Mouse (Mus musculus): ENCODE measurements at regions not wholly inside any gene's neighbourhood (a gene's known extent, or its start where the extent isn't known, plus 50 kb on each side); places are given as distances from the start of the nearest gene placed in this dataset.

DNA sequence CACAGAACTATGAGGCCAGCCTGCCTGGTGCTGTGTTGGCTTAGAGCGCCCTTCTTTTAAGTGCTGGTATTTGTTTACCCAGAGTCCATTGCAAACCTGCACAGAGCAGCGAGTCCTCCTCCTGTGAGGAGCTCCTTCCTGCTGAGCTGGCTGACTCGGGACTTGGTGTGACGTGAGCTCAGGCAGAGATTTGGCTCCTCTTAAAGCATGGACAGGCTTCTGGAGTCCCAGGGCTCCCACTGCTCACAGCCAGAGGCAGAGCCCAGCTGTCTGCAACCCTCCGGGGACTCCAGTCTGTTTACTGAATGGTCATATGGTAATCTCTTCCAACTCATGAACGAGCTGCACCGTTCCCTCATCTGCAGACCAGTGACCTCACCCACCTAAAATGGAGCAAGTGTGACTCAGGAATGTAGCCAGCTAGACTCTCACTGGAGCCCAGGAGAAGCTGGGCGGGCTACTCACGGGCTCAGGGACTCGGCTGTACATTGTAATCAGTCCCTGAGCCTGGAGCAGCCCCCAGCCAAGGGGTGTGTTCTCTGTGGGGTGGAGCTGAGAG, 715.6 kb upstream of the Car8 start:
- H3K4me1 ChIP-seq (ENCODE audit: control insufficient read depth, insufficient read depth, low read length), result no peaks in the 10 kb centered on the region
- no peak overlapping the region for H3K27ac ChIP-seq (ENCODE audit: control insufficient read depth, insufficient read depth, low read depth, low read length)
- H3K4me3 ChIP-seq (ENCODE audit: control insufficient read depth, low read depth, low read length), result no peak overlapping the region
- TF ChIP-seq CTCF (IDR thresholded peaks at IDR 0.05; ENCODE audit: control insufficient read depth, insufficient read depth, insufficient replicate concordance, low read depth, low read length) (no peak), POLR2A (IDR thresholded peaks at IDR 0.05; ENCODE audit: control insufficient read depth, low read depth, low read length) (no peak)
- no peaks in the 10 kb centered on the region for H3K36me3 ChIP-seq (ENCODE audit: control insufficient read depth, insufficient read depth, low read length)
- no peaks in the 10 kb centered on the region for H3K27me3 ChIP-seq (ENCODE audit: control insufficient read depth, insufficient read depth, low read length)

DNA sequence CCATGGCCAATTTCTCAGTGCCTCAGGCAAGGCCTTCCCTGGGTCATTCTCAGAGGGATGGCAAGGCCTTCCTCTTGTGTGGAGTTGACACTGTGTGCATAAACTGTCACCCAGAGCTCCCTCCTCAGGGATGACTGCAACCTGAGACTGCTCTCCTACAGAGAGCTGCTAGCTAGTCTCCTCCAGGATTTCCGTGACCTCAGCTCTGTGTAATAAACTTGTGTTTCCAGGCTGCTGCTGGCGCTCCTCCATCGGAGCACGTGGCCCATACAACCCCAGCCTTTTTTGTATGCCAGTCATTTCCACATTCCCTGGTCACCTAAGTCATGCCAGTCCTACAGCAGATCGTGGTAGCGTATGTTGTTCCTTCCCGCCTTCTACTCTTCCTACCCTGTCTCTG, 714.3 kb upstream of the Car8 start:
- Histone ChIP-seq H3K27me3 (ENCODE audit: control insufficient read depth, insufficient read depth, low read length) (no peaks in the 10 kb centered on the region), H3K4me3 (ENCODE audit: control insufficient read depth, low read depth, low read length) (no peak overlapping the region), H3K27ac (ENCODE audit: control insufficient read depth, insufficient read depth, low read depth, low read length) (no peak overlapping the region), H3K36me3 (ENCODE audit: control insufficient read depth, insufficient read depth, low read length) (no peaks in the 10 kb centered on the region), H3K4me1 (ENCODE audit: control insufficient read depth, insufficient read depth, low read length) (no peaks in the 10 kb centered on the region)
- no peak for TF ChIP-seq CTCF (IDR thresholded peaks at IDR 0.05; ENCODE audit: control insufficient read depth, insufficient read depth, insufficient replicate concordance, low read depth, low read length)
- TF ChIP-seq POLR2A (IDR thresholded peaks at IDR 0.05; ENCODE audit: control insufficient read depth, low read depth, low read length), result no peak

DNA sequence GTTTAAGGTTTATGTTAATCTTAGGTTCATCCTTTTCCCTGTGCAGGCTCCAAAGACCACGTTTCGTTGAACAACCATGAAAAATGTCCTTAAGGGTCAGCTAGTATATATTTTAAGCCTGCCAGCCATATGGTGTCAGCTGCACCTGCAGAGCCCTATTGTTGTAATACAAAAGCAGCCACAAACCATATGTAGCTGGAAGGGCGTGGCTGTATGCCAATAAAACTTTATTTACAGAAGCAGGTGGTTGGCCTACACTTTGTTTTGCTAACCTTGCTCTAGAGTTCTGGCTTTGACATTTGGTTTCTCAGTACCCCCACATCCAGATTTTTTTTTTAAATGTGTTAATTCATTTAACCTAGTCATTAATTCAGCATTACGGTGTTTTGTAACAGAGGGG, 711.1 kb upstream of the Car8 start:
- Histone ChIP-seq H3K27me3 (ENCODE audit: control insufficient read depth, insufficient read depth, low read length) (no peaks in the 10 kb centered on the region), H3K4me1 (ENCODE audit: control insufficient read depth, insufficient read depth, low read length) (no peaks in the 10 kb centered on the region), H3K36me3 (ENCODE audit: control insufficient read depth, insufficient read depth, low read length) (no peaks in the 10 kb centered on the region), H3K27ac (ENCODE audit: control insufficient read depth, insufficient read depth, low read depth, low read length) (no peak overlapping the region), H3K4me3 (ENCODE audit: control insufficient read depth, low read depth, low read length) (no peak overlapping the region)
- TF ChIP-seq CTCF (IDR thresholded peaks at IDR 0.05; ENCODE audit: control insufficient read depth, insufficient read depth, insufficient replicate concordance, low read depth, low read length) (no peak), POLR2A (IDR thresholded peaks at IDR 0.05; ENCODE audit: control insufficient read depth, low read depth, low read length) (no peak)

DNA sequence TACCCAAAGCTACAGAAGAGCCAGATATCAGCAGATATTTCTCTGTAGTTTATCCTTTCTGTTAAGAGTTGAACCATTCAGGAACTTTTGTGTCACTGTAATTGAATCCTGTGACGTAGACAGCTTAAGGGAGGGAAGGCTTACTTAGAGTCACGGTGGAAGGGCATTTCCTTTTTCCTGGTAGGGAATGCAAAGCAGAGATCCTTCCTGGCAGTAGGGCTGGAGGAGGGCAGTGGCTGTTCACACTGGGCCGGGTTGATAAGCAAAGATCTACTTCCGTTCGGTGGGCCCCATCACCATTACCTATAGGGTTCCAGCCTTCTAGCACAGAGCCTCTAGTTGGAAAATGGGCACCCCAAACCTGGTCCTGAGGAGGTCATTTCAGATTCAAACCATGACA, 710.7 kb upstream of the Car8 start:
- Histone ChIP-seq H3K4me3 (ENCODE audit: control insufficient read depth, low read depth, low read length) (no peak overlapping the region), H3K36me3 (ENCODE audit: control insufficient read depth, insufficient read depth, low read length) (no peaks in the 10 kb centered on the region), H3K4me1 (ENCODE audit: control insufficient read depth, insufficient read depth, low read length) (no peaks in the 10 kb centered on the region), H3K27ac (ENCODE audit: control insufficient read depth, insufficient read depth, low read depth, low read length) (no peak overlapping the region), H3K27me3 (ENCODE audit: control insufficient read depth, insufficient read depth, low read length) (no peaks in the 10 kb centered on the region)
- TF ChIP-seq POLR2A (IDR thresholded peaks at IDR 0.05; ENCODE audit: control insufficient read depth, low read depth, low read length) (no peak), CTCF (IDR thresholded peaks at IDR 0.05; ENCODE audit: control insufficient read depth, insufficient read depth, insufficient replicate concordance, low read depth, low read length) (no peak)

DNA sequence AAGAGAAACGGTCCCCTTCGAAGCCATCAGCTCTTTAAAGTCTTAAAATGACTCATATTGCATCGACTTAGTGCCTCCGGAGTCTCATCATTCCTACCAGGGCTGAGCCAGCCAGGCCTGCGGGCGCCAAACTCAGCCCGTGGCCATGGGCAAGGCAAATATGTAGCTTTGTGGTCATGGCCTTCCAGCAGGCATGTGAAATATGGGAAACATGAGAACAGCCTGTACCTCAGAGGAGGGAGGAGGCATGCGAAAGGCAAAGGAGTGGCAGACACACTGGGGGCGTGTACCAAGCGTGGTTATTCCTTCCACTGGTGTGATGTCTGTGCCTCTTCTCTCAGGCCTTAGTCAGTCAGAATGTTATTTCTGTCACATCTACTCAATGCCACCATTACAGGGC, 706.3 kb upstream of the Car8 start:
- Histone ChIP-seq H3K27ac (ENCODE audit: control insufficient read depth, insufficient read depth, low read depth, low read length) (no peak overlapping the region), H3K27me3 (ENCODE audit: control insufficient read depth, insufficient read depth, low read length) (no peaks in the 10 kb centered on the region)
- TF ChIP-seq CTCF (IDR thresholded peaks at IDR 0.05; ENCODE audit: control insufficient read depth, insufficient read depth, insufficient replicate concordance, low read depth, low read length) (no peak), POLR2A (IDR thresholded peaks at IDR 0.05; ENCODE audit: control insufficient read depth, low read depth, low read length) (no peak)

DNA sequence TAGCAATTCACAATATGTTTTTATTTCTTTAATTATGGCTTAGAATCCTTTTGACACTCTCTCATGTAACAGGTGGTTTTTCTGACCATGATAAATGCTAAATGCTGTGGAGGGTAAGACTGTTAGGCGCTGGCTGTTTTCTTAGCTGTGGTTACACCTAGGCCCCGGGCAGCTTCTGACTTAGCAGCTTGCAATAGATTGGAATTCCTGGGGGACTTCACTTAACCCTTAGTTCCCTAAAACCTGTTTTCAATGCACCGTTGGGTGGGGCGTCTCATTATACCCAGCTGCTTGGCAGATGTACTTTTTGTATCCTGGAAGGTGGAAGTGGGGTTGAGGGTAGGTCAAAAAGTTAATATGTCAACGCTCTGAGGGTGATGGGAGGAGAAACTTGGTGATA, 704.2 kb upstream of the Car8 start:
- TF ChIP-seq CTCF (IDR thresholded peaks at IDR 0.05; ENCODE audit: control insufficient read depth, insufficient read depth, insufficient replicate concordance, low read depth, low read length) (no peak), POLR2A (IDR thresholded peaks at IDR 0.05; ENCODE audit: control insufficient read depth, low read depth, low read length) (no peak)
- Histone ChIP-seq H3K4me3 (ENCODE audit: control insufficient read depth, low read depth, low read length) (no peak overlapping the region), H3K27ac (ENCODE audit: control insufficient read depth, insufficient read depth, low read depth, low read length) (no peak overlapping the region), H3K4me1 (ENCODE audit: control insufficient read depth, insufficient read depth, low read length) (no peaks in the 10 kb centered on the region), H3K27me3 (ENCODE audit: control insufficient read depth, insufficient read depth, low read length) (no peaks in the 10 kb centered on the region), H3K36me3 (ENCODE audit: control insufficient read depth, insufficient read depth, low read length) (no peaks in the 10 kb centered on the region)

More for the DNA sequence above, 706.3 kb upstream of the Car8 start:
- Histone ChIP-seq H3K36me3 (ENCODE audit: control insufficient read depth, insufficient read depth, low read length) (no peaks in the 10 kb centered on the region), H3K4me3 (ENCODE audit: control insufficient read depth, low read depth, low read length) (no peak overlapping the region), H3K4me1 (ENCODE audit: control insufficient read depth, insufficient read depth, low read length) (no peaks in the 10 kb centered on the region)

DNA sequence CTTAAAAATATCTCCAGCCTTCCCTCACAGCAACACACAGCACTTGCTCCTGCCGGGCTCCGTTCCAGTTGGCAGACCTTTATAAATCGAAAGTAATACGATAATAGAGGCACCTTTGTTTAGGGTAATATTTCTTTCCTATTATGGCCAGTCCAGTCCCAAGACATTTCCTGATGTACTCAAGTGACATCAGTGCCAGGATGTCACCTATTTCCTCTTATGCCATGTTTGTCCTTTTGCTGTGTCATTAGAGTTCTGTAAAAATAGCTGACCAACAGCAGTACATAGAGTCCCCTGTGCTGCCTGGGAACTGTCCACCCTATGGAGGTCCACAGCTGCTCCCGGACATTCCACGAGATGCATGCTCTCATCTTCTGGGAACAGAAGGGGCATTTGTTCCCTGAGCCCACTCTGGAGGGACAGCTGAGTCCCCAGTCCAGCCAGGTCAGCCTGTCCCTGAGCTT, 700.1 kb upstream of the Car8 start:
- H3K4me3 ChIP-seq (ENCODE audit: control insufficient read depth, low read depth, low read length), result no peak overlapping the region
- TF ChIP-seq CTCF (IDR thresholded peaks at IDR 0.05; ENCODE audit: control insufficient read depth, insufficient read depth, insufficient replicate concordance, low read depth, low read length), result no peak
- H3K36me3 ChIP-seq (ENCODE audit: control insufficient read depth, insufficient read depth, low read length), result no peaks in the 10 kb centered on the region
- H3K27me3 ChIP-seq (ENCODE audit: control insufficient read depth, insufficient read depth, low read length), result no peaks in the 10 kb centered on the region
- no peak overlapping the region for H3K27ac ChIP-seq (ENCODE audit: control insufficient read depth, insufficient read depth, low read depth, low read length)
- no peaks in the 10 kb centered on the region for H3K4me1 ChIP-seq (ENCODE audit: control insufficient read depth, insufficient read depth, low read length)

DNA sequence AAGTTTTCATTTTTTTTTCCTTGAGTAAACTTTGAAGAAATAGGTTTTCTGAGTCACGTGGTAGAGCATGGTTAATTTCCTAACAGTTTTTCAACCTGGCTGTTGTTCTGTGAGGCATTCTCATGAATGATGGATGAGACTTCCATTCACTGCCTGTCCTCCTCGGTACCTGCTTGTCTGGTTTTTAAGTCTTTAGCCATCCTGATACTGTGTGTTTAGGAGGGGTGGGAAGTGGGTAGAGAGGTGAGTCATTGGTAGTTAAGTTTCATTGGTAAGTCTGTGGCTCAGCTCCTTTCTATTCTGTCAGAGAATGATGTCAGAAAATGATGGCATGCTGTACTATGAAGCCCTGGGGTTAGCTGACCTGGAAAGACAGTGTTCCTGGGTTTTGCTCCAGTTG, 697.1 kb upstream of the Car8 start:
- no peak for TF ChIP-seq POLR2A (IDR thresholded peaks at IDR 0.05; ENCODE audit: control insufficient read depth, low read depth, low read length)
- TF ChIP-seq CTCF (IDR thresholded peaks at IDR 0.05; ENCODE audit: control insufficient read depth, insufficient read depth, insufficient replicate concordance, low read depth, low read length), result no peak
- Histone ChIP-seq H3K36me3 (ENCODE audit: control insufficient read depth, insufficient read depth, low read length) (no peaks in the 10 kb centered on the region), H3K4me1 (ENCODE audit: control insufficient read depth, insufficient read depth, low read length) (no peaks in the 10 kb centered on the region), H3K27ac (ENCODE audit: control insufficient read depth, insufficient read depth, low read depth, low read length) (no peak overlapping the region), H3K27me3 (ENCODE audit: control insufficient read depth, insufficient read depth, low read length) (no peaks in the 10 kb centered on the region), H3K4me3 (ENCODE audit: control insufficient read depth, low read depth, low read length) (no peak overlapping the region)

All from testis, adult 2 months (tissue).